Mouse (Mus musculus): ENCODE measurements around the gene 9230104L09Rik.

9230104L09Rik gene

GRCm38 (mm10) chr2:148856630-148857400, 8.0 kb downstream of the 9230104L09Rik start:
- no peak for DNase-seq (ENCODE audit: low spot score)

DNA sequence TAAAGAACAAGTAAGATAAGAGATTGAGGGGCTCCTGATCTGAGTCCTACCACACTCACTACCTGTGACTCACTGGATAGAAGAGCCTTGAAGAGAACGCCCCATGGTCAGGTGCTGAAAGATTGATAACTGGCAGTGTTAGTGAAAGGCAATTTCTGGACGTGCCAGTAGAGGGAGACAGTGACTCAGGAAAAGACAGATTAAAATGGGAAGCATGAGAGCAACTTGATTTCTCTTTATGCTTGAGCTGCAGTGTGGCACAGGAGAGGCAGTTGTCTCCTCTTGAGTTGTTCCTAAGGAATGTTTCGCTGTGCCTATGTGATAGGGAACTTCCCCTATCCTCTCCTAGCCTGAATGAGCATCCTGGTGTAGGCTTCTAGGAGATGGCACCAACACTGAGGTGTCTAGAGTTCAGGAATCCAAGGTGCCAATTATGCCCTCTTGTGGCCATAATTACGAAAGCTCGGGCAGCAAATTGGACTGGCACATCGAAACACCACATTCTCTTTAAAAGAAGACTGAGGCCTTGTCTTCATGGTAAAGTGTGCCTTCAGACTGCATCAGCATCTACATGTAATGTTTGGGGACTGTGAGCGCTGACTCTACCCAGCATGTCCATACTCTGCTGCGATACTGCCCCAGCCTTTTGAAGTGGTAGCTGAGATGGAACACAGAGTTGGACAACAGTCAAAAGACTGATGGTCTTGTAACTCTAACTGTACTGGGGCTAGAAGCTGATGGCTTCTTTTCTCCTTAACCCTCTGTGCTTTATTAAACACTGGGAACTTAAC, 13.5 kb downstream of the 9230104L09Rik start:
- peak; percentile 86 for DNase-seq (ENCODE audit: low spot score)

DNA sequence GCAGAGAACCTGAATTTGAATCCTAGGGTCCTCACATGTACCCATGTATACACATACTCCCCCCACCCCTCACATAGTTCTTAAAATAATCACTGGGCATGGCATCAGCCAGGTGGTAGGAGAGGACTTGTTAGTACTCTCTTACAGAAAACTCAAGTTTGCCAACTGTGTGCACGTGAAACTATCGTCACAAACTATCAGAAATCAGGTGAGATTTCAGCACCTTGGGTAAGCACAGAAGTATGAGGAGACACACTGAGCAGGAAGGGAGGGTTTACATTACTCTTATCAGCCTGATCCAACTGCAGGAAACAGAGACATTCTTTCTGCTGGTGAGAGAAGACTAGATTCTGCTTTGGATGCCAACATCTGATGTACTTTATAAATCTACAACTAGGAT, 25.6 kb downstream of the 9230104L09Rik start:
- no peak for DNase-seq (ENCODE audit: low spot score)

GRCm38 (mm10) chr2:148838075-148838777, 26.6 kb downstream of the 9230104L09Rik start:
- DNase-seq (ENCODE audit: low spot score) = no peak

DNA sequence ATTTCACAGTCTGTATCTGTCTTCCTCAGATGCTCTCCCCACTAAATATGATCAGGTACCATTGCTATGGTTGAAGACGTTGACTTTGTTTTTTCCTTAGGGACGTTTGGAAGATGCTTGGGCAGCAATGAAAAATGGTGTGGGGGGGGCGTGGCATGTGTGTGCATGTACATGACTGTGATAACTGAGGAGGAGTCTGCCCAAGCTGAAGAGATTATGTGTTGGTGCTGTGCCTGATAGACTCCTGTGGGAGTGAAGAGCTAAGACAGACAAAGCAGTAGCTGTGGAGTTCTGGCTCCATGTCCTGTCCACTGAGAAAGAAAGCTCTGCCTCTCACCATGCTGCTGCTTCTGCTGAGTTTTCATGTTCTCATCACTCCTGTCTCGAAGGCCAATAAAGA, 29.9 kb downstream of the 9230104L09Rik start, which contains the start of gene Cst9:
TSS of gene Cst9 (plus strand) at position 236 of the 400 bp plus-strand sequence.
- no peak for DNase-seq (ENCODE audit: low spot score)

DNA sequence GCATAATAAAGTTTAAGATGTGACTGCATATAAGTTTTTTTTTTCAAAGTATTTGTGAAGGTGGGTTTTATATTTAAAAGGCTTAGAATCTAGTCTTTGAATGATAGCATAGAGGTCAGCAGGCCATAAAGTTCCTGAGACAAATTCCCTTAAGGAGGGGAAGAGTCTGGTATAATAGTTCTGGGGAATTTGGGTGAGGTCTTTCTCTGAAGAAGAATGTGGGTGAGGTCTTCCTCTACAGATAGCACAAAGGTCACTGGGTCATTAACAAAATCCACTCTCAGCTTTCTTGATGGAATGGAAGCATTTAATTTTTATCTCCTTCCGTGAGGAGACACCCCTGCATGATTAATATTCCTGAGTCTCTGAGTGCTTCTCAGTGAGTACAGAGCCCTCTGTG, 38.9 kb downstream of the 9230104L09Rik start:
- no peak for DNase-seq (ENCODE audit: low spot score)

- no peak for DNase-seq (ENCODE audit: low spot score)
Observed at GRCm38 (mm10) chr2:148819909-148820308, 44.9 kb downstream of the 9230104L09Rik start, which contains the start of gene Cst13. Gene Cst13, plus strand, starts transcription at chr2:148820081.

- DNase-seq (ENCODE audit: low spot score) = no peak
Observed at GRCm38 (mm10) chr2:148806696-148807095, 58.1 kb downstream of the 9230104L09Rik start.

- no peak for DNase-seq (ENCODE audit: low spot score)
Observed at GRCm38 (mm10) chr2:148801491-148801921, 63.3 kb downstream of the 9230104L09Rik start.

DNA sequence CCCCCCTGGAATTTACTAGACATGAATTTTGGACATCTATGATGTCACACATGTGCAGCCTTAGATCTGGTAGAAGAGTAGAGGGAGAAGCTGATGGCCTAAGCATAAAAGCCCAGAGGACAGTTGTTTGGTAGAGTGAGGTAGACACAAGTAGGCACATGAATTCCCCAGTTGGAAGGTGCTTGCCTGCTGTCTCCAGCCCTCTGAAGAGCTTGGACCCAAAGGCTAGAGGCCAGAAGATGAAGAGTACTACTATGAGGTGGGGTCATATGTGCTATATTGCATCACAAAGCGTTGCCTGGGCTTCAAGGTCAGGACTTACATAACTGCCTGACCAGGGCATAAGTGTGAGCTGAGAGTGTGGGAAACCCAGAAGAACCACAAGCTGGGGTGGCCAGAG, 66.4 kb downstream of the 9230104L09Rik start, which contains the start of gene Cst8:
TSS of gene Cst8 (plus strand) at position 301 of the 400 bp plus-strand sequence.
- DNase-seq (ENCODE audit: low spot score) = no peak
